Mouse (Mus musculus) CH12.LX (cell line): ENCODE measurements around the gene Tlcd1.

Experiments used
- CTCF ChIP-seq, 2 experiments: IDR thresholded peaks in 1 of 2; conservative IDR thresholded peaks in 1 of 2; 2 replicates each; pipeline ENCODE4 v1.5.1; 2011 to 2012; ENCODE audit warnings: low read depth in 2 of 2, low read length in 2 of 2, improper control_type of control experiment in 1 of 2, inconsistent platforms in 1 of 2, mild to moderate bottlenecking in 1 of 2, moderate library complexity in 1 of 2
- EP300 ChIP-seq: IDR thresholded peaks from 2 replicates; pipeline ENCODE4 v1.6.1; 2011; ENCODE audit warnings: low read length, improper control_type of control experiment
- POLR2A ChIP-seq: IDR thresholded peaks from 2 replicates; pipeline ENCODE4 v1.6.1; 2011; ENCODE audit warnings: low read depth, mild to moderate bottlenecking, improper control_type of control experiment, low read length

GRCm38 (mm10) chr11:78189234-78190040 lies 12.9 kb downstream of the Tlcd1 start:
- TF ChIP-seq EP300 (no peak), CTCF (conservative IDR thresholded peaks at IDR 0.05 in 1 of 2, IDR thresholded peaks at IDR 0.05 in 1 of 2; ENCODE audit: low read depth in 2 of 2, low read length in 2 of 2) (no peak), POLR2A (no peak)
